Mouse (Mus musculus): ENCODE data around the gene Scaf4. TPM values are rescaled to one million over a fixed set of nuclear protein-coding genes. Genes with fewer than 3 reads are reported as not detected.
"Not testable (repeated sequence)": the region's sequence is repeated elsewhere in the genome, so short reads cannot be mapped to it uniquely, and the experiment has no call there.

The Scaf4 gene
- polyA plus RNA-seq, 1 experiment from 2014 or later: 9.8 TPM

GRCm38 (mm10) chr16:90235188-90235587, 49.1 kb downstream of the Scaf4 start:
- no peak for ATAC-seq (ENCODE audit: low read depth)
- WGBS (ENCODE audit: insufficient replicate concordance): 82% methylated on average over 3 of the region's 3 CpGs
- H3K4me2 ChIP-seq: no peak overlapping the region
- no peaks in the 10 kb centered on the region for H3K9me3 ChIP-seq (replicated peaks)
- H3K4me3 ChIP-seq (replicated peaks): no peak overlapping the region
- H3K4me1 ChIP-seq (replicated peaks): peaks cover 10% of the 10 kb centered on the region
- H3K9ac ChIP-seq: no peak overlapping the region
- DNase-seq: no peak
- peaks cover 31% of the 10 kb centered on the region for H3K36me3 ChIP-seq
- H3K27ac ChIP-seq: no peak overlapping the region
- no peaks in the 10 kb centered on the region for H3K27me3 ChIP-seq

GRCm38 (mm10) chr16:90234617-90235016, 49.7 kb downstream of the Scaf4 start:
- peaks cover 10% of the 10 kb centered on the region for H3K4me1 ChIP-seq (replicated peaks)
- no peak overlapping the region for H3K27ac ChIP-seq
- no peak overlapping the region for H3K4me3 ChIP-seq (replicated peaks)
- no peaks in the 10 kb centered on the region for H3K9me3 ChIP-seq (replicated peaks)
- H3K27me3 ChIP-seq: no peaks in the 10 kb centered on the region
- no peak overlapping the region for H3K4me2 ChIP-seq
- ATAC-seq (ENCODE audit: low read depth): no peak
- no peak for DNase-seq
- peaks cover 31% of the 10 kb centered on the region for H3K36me3 ChIP-seq
- H3K9ac ChIP-seq: no peak overlapping the region
- WGBS (ENCODE audit: insufficient replicate concordance): 51% methylated on average over 6 of the region's 6 CpGs

GRCm38 (mm10) chr16:90233702-90234101, 50.6 kb downstream of the Scaf4 start:
- Histone ChIP-seq H3K4me2 (no peak overlapping the region), H3K27me3 (no peaks in the 10 kb centered on the region), H3K4me3 (replicated peaks) (no peak overlapping the region), H3K36me3 (peaks cover 28% of the 10 kb centered on the region), H3K9ac (no peak overlapping the region), H3K27ac (no peak overlapping the region), H3K4me1 (replicated peaks) (peaks cover 10% of the 10 kb centered on the region), H3K9me3 (replicated peaks) (no peaks in the 10 kb centered on the region)
- WGBS (ENCODE audit: insufficient replicate concordance): 88% methylated on average over 10 of the region's 10 CpGs
- no peak for DNase-seq
- ATAC-seq (ENCODE audit: low read depth): no peak

- Histone ChIP-seq H3K4me3 (replicated peaks) (no peak overlapping the region), H3K27me3 (no peaks in the 10 kb centered on the region), H3K36me3 (peaks cover 43% of the 10 kb centered on the region), H3K4me1 (replicated peaks) (peaks cover 10% of the 10 kb centered on the region), H3K9ac (no peak overlapping the region), H3K9me3 (replicated peaks) (no peaks in the 10 kb centered on the region), H3K27ac (no peak overlapping the region), H3K4me2 (no peak overlapping the region)
- no peak for DNase-seq
- WGBS (ENCODE audit: insufficient replicate concordance): 76% methylated on average over 7 of the region's 7 CpGs
- no peak for ATAC-seq (ENCODE audit: low read depth)
These were observed 53.0 kb downstream of the Scaf4 start for GRCm38 (mm10) chr16:90231302-90231701.

- WGBS (ENCODE audit: insufficient replicate concordance): 80% methylated on average over 6 of the region's 6 CpGs
- Histone ChIP-seq H3K36me3 (peaks cover 51% of the 10 kb centered on the region), H3K4me2 (no peak overlapping the region), H3K27ac (no peak overlapping the region), H3K9ac (no peak overlapping the region), H3K4me1 (replicated peaks) (peaks cover 5% of the 10 kb centered on the region), H3K9me3 (replicated peaks) (no peaks in the 10 kb centered on the region), H3K27me3 (no peaks in the 10 kb centered on the region), H3K4me3 (replicated peaks) (no peak overlapping the region)
- 0 out of 2 replicates have a peak, but pooled peaks have one; percentile 10 for ATAC-seq (ENCODE audit: low read depth)
- DNase-seq: no peak
These were observed 54.4 kb downstream of the Scaf4 start for GRCm38 (mm10) chr16:90229897-90230296.

- no peak for DNase-seq
- Histone ChIP-seq H3K4me3 (replicated peaks) (peak overlapping the region; percentile 94), H3K27me3 (no peaks in the 10 kb centered on the region), H3K4me2 (peak overlapping the region; percentile 87), H3K9me3 (replicated peaks) (no peaks in the 10 kb centered on the region), H3K9ac (peak overlapping the region; percentile 98), H3K36me3 (peaks cover 37% of the 10 kb centered on the region), H3K27ac (peak overlapping the region; percentile 93), H3K4me1 (replicated peaks) (peaks cover 54% of the 10 kb centered on the region)
- 1% methylated on average over 20 of the region's 20 CpGs for WGBS (ENCODE audit: insufficient replicate concordance)
- no peak for ATAC-seq (ENCODE audit: low read depth)
These were observed 62.7 kb downstream of the Scaf4 start for GRCm38 (mm10) chr16:90221441-90222070.

GRCm38 (mm10) chr16:90220892-90221431, 63.3 kb downstream of the Scaf4 start:
- under 1% methylated on average over 50 of the region's 52 CpGs for WGBS (ENCODE audit: insufficient replicate concordance)
- Histone ChIP-seq H3K9me3 (replicated peaks) (no peaks in the 10 kb centered on the region), H3K4me3 (replicated peaks) (peak overlapping the region; percentile 94), H3K4me1 (replicated peaks) (peaks cover 58% of the 10 kb centered on the region), H3K36me3 (peaks cover 31% of the 10 kb centered on the region), H3K27me3 (no peaks in the 10 kb centered on the region), H3K27ac (peak overlapping the region; percentile 93), H3K9ac (peak overlapping the region; percentile 98), H3K4me2 (peak overlapping the region; percentile 87)
- ATAC-seq (ENCODE audit: low read depth) (peak; percentile 84), DNase-seq (no peak)

- 1% methylated on average over 63 of the region's 63 CpGs for WGBS (ENCODE audit: insufficient replicate concordance)
- Histone ChIP-seq H3K9ac (peak within 1 kb of the TSS; percentile 98), H3K27ac (peak within 1 kb of the TSS; percentile 93), H3K9me3 (replicated peaks) (no peaks in the 10 kb centered on the region), H3K4me3 (replicated peaks) (peak within 1 kb of the TSS; percentile 94), H3K36me3 (peaks cover 24% of the 10 kb centered on the region), H3K4me1 (replicated peaks) (peaks cover 65% of the 10 kb centered on the region), H3K4me2 (peak within 1 kb of the TSS; percentile 87), H3K27me3 (no peaks in the 10 kb centered on the region)
- ATAC-seq (ENCODE audit: low read depth) (peak; percentile 94), DNase-seq (peak; percentile 96)
These were observed 64.0 kb downstream of the Scaf4 start, which contains the start of gene Sod1 for GRCm38 (mm10) chr16:90220026-90220891. Sod1 (plus strand) TSS chr16:90220754.

- H3K9ac ChIP-seq: peak overlapping the region; percentile 98; the same call in 1 of the 2 replicates
- peaks cover 16% of the 10 kb centered on the region for H3K36me3 ChIP-seq
- 50% methylated on average over 4 of the region's 4 CpGs for WGBS (ENCODE audit: insufficient replicate concordance)
- peaks cover 73% of the 10 kb centered on the region for H3K4me1 ChIP-seq (replicated peaks)
- H3K4me3 ChIP-seq (replicated peaks): peak overlapping the region; percentile 94; the same call in 1 of the 2 replicates
- H3K9me3 ChIP-seq (replicated peaks); H3K27me3 ChIP-seq; DNase-seq; ATAC-seq (ENCODE audit: low read depth): not testable (repeated sequence)
- peak overlapping the region; percentile 87 for H3K4me2 ChIP-seq
- H3K27ac ChIP-seq: 0 out of 2 replicates have a peak overlapping the region, but pooled peaks have one; percentile 93
These were observed 64.9 kb downstream of the Scaf4 start for GRCm38 (mm10) chr16:90219445-90219844.

- ATAC-seq (ENCODE audit: low read depth): no peak
- Histone ChIP-seq H3K4me2 (no peak overlapping the region), H3K4me1 (replicated peaks) (peaks cover 73% of the 10 kb centered on the region), H3K9ac (peak overlapping the region; percentile 32), H3K36me3 (peaks cover under 1% of the 10 kb centered on the region), H3K4me3 (replicated peaks) (no peak overlapping the region), H3K27me3 (no peaks in the 10 kb centered on the region), H3K9me3 (replicated peaks) (no peaks in the 10 kb centered on the region), H3K27ac (peak overlapping the region; percentile 75)
- DNase-seq: no peak
- 35% methylated on average over 4 of the region's 4 CpGs for WGBS (ENCODE audit: insufficient replicate concordance)
These were observed 66.4 kb downstream of the Scaf4 start for GRCm38 (mm10) chr16:90217926-90218325.

- 68% methylated on average over 3 of the region's 3 CpGs for WGBS (ENCODE audit: insufficient replicate concordance)
- ATAC-seq (ENCODE audit: low read depth) (no peak), DNase-seq (no peak)
- H3K4me2 ChIP-seq: no peak overlapping the region
- H3K36me3 ChIP-seq: no peaks in the 10 kb centered on the region
- H3K9me3 ChIP-seq (replicated peaks): no peaks in the 10 kb centered on the region
- no peak overlapping the region for H3K4me3 ChIP-seq (replicated peaks)
- peaks cover 73% of the 10 kb centered on the region for H3K4me1 ChIP-seq (replicated peaks)
- H3K27ac ChIP-seq: peak overlapping the region; percentile 53; the same call in 1 of the 2 replicates
- no peak overlapping the region for H3K9ac ChIP-seq
- H3K27me3 ChIP-seq: no peaks in the 10 kb centered on the region
These were observed 66.9 kb downstream of the Scaf4 start for GRCm38 (mm10) chr16:90217356-90217755.
